Mouse (Mus musculus): ENCODE measurements around the gene Slc45a1. TPM values are rescaled to one million over a fixed set of nuclear protein-coding genes. Genes with fewer than 3 reads are reported as not detected.

Gene Slc45a1
- not detected in 3 replicates for total RNA-seq (2017)

DNA sequence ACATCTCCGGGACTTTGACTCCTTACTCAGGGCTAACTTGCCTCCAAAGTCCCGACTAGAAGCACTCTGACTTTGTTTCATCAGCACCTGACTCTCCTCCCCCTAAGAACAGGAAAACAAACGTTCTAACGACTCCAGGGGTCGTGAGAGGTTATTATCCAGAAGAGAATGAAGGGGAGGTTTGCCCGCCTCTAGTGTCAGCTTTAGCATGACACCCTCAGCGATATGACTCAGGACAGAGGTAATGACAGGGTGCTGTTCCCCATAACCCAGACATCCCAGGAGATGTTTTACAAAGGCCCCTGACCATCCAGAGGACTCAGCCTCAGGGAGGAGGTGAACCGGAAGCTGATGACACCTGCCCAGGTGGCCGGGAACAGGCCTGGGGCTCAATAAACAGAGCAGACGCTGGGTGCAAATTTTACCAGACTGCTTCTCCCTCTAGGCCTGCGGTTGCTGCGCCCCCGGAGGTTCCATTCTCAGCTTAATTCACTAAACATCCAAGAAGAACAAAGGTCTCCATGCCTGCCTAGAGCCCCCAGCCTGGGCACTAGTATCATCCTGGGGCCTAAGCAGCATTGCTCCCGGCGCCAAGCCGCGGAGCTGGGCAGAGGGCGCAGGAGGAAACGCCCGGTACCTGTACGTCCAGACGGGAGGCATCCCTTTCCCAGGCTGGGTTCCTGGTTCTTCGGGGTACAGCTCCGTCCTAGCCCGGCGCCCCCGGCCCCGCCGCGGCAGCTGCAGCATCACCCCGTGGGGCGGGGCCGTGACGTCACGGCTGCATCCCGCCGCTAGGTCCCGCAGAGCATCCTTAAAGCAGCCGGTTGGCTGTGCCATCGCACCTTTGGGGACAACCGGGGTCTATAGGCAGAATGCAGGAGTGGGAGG is at the start of gene Slc45a1:
Gene Slc45a1 (minus strand): TSS at position 785 of the 888 bp plus-strand sequence.
- ATAC-seq (replicated peaks; ENCODE audit: insufficient number of reproducible peaks, low FRiP score, low TSS enrichment, poor library complexity, severe bottlenecking): no peak

DNA sequence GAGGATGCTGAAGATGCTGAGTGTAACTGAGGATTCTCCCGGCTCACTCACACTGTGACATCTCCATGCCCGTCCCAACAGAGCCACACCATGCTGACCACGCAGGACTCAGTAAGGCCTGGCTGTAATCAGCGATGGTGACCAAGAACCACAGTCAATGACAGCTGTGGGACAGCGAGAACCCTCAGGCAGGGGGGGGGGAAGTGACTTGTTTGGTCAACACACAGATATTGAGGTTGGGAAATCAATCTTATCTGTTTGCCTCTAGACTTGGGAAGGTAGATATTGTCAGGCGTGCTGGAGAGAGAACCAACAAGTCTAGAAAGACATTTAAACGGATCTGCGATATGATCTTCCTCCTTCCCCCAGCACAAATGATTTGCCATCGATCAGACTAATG is 48.9 kb upstream of the Slc45a1 start:
- no peak for ATAC-seq (replicated peaks; ENCODE audit: insufficient number of reproducible peaks, low FRiP score, low TSS enrichment, poor library complexity, severe bottlenecking)

DNA sequence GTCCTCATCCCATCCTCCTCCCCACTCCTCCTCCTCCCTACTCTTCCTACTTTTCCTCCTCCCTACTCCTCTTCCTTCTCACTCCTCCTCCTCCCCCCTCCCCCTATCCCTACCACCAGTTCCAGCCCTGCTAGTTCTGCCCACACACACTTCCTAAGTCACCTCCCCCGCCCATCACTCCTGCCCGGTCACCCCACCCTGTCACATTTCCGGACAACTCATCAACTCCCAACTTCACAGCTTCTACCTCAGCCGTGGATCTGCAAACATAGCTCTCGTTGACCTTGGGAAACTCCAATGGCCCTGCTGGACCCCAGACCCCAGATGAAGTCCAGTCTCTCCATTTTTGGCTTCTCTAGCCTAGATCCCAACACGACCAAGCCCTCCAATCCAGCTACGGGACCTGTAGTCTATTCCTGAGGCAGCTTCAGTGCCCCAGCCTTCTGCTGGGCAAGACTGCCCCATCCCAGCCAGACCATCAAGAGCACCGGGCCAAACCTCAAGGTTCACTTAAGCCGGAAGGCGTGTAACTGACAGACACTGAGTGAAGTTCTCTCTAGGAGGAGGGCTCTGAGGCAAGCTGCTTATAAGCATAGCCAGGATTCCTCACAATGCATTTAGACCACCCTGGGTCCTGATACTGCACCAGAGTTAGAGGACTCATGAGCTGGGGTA is 42.6 kb upstream of the Slc45a1 start:
- no peak for ATAC-seq (replicated peaks; ENCODE audit: insufficient number of reproducible peaks, low FRiP score, low TSS enrichment, poor library complexity, severe bottlenecking)

DNA sequence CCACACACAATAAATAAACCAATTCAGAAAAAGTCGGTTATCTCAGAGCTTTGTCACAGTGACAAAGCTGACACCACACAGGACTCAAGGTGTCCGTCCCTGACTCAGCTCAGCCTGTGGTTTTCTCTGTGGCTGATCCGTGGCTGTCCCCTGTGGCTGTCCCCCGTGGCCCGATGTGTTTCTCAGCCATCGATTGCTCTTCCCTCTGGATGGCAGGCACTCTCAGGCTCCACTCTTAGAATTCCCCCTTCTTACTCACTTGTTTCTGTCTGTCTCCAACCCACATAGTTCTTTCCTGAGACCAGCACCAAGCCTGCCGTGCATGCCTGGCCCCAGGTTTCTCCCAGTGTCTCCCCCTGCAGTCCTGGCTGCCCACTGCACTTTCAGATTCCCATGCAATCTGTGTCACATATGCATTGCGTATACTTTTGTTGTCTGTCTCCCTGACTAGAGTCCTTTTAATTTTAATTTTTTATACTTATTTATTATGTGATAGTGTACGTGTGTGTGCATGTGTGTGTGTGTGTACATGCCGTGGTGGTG is 41.0 kb upstream of the Slc45a1 start:
- ATAC-seq (replicated peaks; ENCODE audit: insufficient number of reproducible peaks, low FRiP score, low TSS enrichment, poor library complexity, severe bottlenecking): no peak

DNA sequence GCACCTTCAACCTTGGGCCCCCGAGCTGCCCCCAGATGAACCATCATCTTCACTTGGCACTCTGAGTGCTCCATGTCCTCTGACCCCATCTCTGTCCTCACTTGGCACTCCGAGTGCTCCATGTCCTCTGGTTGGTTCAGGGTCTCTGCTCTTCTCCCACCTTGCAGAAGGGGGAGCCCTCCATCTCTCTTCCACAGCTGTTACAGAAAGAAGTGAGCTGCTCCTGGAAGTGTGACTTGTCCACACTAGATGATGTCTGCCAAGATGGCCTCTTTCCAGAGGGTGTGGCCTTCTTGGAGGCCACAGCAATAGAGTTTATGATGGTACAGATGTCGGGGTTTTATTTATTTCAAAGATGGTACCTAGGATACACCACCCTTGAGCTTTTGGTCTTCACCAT is 38.8 kb upstream of the Slc45a1 start:
- ATAC-seq (replicated peaks; ENCODE audit: insufficient number of reproducible peaks, low FRiP score, low TSS enrichment, poor library complexity, severe bottlenecking): no peak

DNA sequence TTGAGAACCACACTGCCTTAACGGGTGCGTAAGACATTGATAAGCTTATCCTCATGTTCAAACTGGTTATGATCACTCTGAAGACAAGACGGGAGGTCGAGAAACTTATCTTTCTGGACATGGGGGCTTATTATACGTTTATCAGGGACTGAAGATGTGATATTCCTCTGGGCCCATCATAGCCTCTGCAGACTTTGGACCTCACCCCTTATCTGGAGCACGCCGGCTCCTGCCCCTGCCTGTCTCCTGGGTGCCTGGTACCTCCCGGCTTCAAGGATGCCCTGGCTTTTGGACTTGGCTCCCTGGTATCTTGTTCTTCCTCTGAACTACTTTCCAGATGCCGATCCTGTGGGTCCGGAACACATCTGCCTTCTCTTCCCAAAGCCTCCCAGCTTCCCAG is 37.6 kb upstream of the Slc45a1 start:
- no peak for ATAC-seq (replicated peaks; ENCODE audit: insufficient number of reproducible peaks, low FRiP score, low TSS enrichment, poor library complexity, severe bottlenecking)

DNA sequence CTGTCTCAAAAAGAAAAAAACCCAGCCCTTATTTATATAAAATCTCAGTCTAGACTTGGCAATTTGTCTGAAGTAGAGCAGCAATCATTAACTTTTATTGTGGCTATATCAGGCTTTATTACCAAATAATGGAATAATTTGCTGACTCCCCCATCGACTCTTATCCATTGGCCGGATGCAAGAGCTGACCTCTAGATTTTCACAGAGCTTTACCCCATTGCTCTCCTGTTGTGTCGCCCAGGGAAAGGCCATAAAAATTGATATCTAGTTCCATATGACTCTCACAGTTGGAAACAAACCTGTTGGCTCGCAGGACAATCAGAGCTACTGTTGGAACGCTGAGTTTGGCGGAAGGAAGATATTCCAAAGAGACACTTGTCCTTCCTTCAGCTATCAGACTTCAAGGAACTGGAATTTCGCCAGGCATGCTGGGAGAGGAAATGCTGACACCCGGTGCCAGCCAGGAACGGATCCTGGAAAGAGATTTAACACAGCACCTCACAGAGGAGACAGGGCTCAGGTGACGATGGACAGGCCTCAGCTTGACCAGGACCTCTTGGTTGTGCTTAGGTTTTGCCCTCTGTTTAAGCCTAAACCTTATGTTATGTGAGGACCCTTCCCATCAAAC is 35.3 kb upstream of the Slc45a1 start:
- no peak for ATAC-seq (replicated peaks; ENCODE audit: insufficient number of reproducible peaks, low FRiP score, low TSS enrichment, poor library complexity, severe bottlenecking)

DNA sequence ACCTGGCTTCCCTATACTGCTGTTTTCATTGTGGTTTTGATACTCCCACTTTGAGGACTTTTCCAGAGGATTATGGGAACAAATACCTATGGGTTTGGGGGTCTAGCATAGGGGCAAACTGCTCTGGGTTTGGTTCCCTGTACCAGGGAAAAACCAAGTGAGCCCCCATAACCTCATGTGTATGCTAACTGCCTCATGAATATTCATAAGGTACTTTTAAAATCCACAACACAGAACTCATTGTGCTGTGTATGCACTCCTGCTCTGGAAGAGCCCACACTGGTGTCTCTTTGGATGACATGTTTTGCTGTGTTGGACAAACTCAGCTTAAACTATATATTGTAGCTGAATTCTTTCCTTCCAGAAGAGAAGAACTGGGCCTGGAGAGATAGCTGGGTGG is 34.6 kb upstream of the Slc45a1 start:
- no peak for ATAC-seq (replicated peaks; ENCODE audit: insufficient number of reproducible peaks, low FRiP score, low TSS enrichment, poor library complexity, severe bottlenecking)

DNA sequence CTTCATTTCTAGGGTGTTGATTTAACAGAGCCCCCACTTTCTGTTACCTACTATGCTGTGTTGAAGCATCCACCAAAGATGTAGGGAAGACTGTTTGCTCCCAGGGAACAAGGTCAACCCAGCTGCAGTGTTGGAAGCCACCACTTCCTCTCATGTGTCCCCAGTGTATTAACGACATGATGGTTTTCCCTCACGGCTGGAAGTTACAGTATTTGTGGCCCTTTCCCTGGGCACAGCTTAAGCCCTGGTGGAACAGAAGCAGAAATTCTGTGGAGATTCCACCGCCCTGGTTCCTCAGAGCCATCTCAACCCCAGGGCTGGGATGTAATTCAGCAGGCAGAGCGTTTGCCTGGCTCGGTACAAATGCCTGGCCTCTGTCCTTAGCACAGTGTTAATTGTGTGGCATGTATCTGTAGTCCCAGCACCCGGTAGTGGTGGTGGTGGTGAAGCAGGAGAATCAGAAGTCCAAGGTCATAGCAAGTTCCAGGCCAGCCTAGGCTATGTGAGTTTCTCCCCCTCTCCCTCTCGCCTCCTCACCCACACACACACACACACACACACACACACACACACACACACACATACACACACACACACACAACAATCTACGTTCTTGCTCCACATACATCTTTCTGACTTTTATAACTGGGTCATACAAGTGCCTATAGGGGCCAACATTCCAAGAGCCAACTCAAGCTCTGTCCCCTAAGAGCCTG is 34.0 kb upstream of the Slc45a1 start:
- no peak for ATAC-seq (replicated peaks; ENCODE audit: insufficient number of reproducible peaks, low FRiP score, low TSS enrichment, poor library complexity, severe bottlenecking)

DNA sequence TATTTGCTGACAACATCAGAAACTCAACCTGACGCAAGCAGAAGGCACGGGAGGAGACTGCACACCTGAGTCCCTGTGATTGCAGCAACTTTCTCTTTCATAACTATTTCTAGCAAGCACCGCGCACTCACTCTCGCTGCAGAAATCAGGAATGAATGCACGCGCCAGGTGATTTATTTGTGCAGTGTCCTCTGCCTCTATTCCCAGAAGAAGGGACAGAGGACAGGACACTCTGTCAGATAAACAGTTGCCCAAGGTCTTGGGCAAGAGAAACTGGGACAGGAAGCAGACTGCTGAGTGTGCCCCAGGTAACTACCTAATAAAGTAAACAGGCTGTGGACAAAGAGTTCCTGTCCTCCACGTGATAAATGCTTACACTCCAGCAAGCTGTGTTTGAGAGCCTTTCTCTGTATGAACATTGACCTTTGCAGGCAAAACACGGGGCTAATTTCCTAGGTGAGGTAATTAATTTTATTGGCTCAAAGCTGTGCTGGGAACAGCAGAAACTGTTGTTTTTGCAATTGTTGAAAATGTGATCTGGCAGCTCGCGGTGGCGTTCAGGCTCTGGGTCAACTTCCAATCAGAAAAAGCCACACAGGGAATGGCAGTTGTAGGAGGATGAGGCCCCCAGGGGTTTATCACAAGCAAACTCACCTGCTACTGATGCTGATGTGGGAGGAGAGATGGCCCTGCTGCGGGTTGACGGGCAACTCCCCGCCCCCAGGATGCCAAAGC is 33.2 kb upstream of the Slc45a1 start:
- ATAC-seq (replicated peaks; ENCODE audit: insufficient number of reproducible peaks, low FRiP score, low TSS enrichment, poor library complexity, severe bottlenecking): no peak

DNA sequence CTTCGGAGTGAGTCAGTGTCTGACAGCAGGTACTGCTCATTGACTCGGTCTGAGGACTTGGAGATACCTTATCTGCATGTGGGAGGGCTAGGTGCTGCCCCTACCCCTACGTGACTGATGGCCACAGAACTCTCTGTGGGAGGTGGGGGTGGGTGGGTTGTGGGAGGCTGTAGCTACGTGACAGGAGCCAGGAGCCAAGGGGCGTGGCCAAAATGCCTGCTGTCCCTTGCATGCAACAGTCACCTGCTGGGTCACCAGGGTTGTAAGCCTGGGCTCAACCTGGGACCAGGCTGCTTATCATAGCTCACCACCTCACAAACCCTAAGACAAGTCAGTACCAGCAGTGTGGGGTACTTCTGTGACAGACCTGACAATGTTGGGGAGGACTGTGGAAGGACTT is 28.4 kb upstream of the Slc45a1 start:
- no peak for ATAC-seq (replicated peaks; ENCODE audit: insufficient number of reproducible peaks, low FRiP score, low TSS enrichment, poor library complexity, severe bottlenecking)

DNA sequence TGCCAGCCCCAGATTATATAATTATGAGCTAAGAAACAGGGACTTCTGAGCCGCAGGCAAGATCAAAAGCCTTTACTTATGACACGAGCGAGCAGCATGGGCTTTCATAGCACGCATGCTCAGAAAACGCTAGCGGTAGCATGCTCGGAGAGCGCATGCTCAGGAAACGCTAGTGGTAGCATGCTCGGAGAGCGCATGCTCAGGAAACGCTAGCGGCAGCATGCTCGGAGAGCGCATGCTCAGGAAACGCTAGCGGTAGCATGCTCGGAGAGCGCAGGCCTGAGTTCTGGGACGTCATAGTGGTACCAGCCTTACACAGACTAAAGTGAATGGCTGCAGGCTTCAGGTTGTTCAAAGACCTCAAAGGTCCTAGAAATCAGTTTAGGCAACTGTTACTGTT is 26.8 kb upstream of the Slc45a1 start:
- no peak for ATAC-seq (replicated peaks; ENCODE audit: insufficient number of reproducible peaks, low FRiP score, low TSS enrichment, poor library complexity, severe bottlenecking)

DNA sequence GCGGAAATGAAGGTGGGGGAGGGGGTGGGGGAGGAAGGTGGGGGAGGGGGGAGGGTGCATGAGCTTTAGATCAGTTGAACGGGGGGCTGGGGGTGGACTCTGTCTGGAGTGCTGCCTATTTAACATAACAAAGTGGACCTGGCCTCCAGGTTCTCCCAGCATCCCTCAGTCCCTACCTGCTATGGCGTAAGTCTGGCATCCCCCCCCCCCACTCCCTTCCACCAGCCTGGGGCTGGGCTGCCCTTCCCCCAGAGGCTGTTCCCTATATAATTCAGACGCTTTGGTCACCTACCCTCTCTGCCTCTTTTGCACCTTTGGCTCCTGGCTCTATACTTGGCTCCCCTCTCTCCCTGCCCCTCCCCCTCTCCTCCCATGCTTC is 25.9 kb upstream of the Slc45a1 start:
- no peak for ATAC-seq (replicated peaks; ENCODE audit: insufficient number of reproducible peaks, low FRiP score, low TSS enrichment, poor library complexity, severe bottlenecking)

DNA sequence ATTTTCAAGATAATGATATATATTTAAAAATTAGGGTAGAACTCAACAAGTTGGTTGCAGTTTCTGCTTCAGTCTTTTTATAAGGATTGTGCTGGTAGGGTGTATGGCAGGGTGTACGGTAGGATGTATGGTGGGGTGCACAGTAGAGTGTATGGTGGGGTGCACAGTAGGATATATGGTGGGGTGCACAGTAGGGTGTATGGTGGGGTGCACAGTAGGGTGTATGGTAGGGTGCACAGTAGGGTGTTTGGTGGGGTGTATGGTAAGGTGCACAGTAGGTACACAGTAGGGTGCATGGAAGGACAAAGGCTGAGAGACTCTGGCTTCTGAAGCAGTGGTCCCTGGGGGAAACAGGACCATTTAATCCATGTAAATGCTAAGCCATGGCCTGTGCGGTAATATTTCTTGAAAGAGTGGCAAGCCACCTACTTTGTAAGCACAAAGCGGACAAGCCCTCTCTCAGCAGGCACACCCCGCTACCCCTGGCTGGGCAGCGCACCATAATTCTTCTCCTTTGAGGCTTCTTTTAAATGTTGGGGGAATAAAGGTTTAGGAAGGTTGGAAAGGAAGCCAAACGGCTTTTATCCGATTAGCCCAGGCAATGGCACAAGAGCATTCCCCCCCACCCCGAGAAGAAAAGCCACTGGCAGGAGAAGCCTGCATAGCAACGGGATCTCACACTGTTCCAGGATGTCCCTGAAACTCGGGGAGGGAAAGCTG is 25.3 kb upstream of the Slc45a1 start:
- ATAC-seq (replicated peaks; ENCODE audit: insufficient number of reproducible peaks, low FRiP score, low TSS enrichment, poor library complexity, severe bottlenecking): no peak

DNA sequence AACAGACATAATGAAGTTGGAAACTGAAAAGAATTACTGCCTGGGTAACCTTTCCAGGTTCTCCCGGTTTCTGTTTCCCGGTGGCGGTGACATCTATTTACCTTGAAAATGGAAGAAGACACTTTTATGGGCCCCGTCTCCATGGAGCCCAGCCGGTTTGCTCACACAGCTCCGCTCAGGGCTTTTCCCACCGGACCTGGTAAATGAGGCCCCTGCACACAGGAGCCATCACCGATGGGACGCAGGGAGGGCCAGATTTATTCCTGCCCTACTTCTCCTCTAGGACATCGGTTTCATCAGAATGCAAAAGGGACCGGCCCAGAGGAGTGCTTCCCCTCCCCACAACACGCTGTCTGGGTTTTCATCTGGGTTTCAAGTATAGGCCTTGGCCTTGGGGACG is 24.1 kb upstream of the Slc45a1 start:
- ATAC-seq (replicated peaks; ENCODE audit: insufficient number of reproducible peaks, low FRiP score, low TSS enrichment, poor library complexity, severe bottlenecking): no peak

DNA sequence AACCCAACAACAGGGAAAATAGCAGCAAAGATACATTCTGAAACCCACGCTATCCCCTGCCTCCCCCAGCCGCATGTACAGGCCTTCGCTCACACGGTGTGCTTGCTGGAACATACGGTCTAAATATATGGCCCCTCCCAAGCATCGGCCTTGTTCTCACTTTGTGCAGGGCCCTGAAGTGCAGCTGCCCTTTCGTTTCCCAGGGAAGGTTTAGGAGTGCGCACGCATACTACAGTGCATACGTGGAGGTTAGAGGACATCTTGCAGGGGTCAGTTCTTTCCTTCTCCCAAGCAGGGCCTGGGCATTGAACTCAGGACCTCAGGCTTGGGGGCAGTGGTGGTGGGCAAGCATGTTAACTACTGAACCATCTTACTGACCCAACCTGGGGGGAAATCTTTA is 23.3 kb upstream of the Slc45a1 start:
- no peak for ATAC-seq (replicated peaks; ENCODE audit: insufficient number of reproducible peaks, low FRiP score, low TSS enrichment, poor library complexity, severe bottlenecking)

DNA sequence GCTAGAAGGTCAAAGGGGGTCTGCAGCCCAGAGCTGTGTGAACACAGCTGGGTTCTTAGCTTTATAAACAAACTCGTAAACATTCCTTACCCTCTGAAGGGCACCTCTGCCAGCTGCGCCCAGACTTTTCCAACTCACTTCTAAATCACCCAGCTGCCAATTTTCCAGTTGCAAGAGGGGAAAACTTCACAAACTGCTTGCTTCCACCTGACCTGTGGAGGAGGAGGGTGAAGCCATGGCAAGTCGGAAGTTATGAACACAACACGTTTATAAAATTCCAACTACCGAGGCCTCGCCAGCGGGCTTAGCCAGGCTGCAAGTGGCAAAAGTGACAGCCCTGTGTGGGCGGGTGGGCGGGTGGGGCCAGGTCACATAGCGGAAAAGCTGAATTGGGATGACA is 13.8 kb upstream of the Slc45a1 start:
- no peak for ATAC-seq (replicated peaks; ENCODE audit: insufficient number of reproducible peaks, low FRiP score, low TSS enrichment, poor library complexity, severe bottlenecking)

DNA sequence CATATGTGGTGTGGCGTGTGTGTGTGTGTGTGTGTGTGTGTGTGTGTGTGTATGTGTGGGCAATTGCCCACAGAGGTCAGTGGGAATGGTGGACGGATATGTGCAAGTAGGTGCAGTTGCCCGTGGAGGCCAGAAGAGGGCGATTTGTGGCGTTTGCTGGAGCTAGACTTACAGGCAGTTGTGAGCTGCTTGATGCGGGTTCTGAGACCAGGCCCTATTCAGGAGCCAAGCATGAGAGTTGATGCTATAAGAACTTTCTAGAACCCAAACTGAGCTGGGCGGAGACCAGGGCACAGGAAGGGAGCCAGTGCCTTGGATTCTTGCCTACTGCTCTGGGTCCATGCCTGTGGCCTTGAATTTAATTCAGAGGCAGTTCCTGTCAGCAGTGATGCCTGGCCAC is 12.8 kb upstream of the Slc45a1 start:
- no peak for ATAC-seq (replicated peaks; ENCODE audit: insufficient number of reproducible peaks, low FRiP score, low TSS enrichment, poor library complexity, severe bottlenecking)

Data from monocyte, adult 5-6 weeks (primary cell).